Mouse (Mus musculus): ENCODE data around the gene Ndrg2.

GRCm38 (mm10) chr14:51930824-51931223 is 16.9 kb upstream of the Ndrg2 start:
- no peak for TF ChIP-seq GATA1 (IDR thresholded peaks at IDR 0.05; ENCODE audit: borderline replicate concordance, low read length)
- TF ChIP-seq FLI1 (IDR thresholded peaks at IDR 0.05; ENCODE audit: low read length) = no peak
